Mouse (Mus musculus) heart, postnatal 0 days (tissue): ENCODE data around the gene Lancl1. TPM values are rescaled to one million over a fixed set of nuclear protein-coding genes. Genes with fewer than 3 reads are reported as not detected.

Experiments used
- ATAC-seq: fragments of 200-750 bp; cut with Nextera tagmentation; 2 replicates; pipeline ENCODE4 v1.8.0; 2017; ENCODE audit warnings: low read depth, moderate number of reproducible peaks, moderate library complexity; ENCODE audit not compliant: insufficient read depth
- DNase-seq: peaks from one replicate; pipeline ENCODE4 v3.0.0-alpha.2; 2016; ENCODE audit warnings: low spot score
- H3K27ac ChIP-seq: fragments of 300-500 bp; sonication (generic); 2 replicates; pipeline ENCODE4 v1.5.1; 2014; ENCODE audit warnings: low read depth, mild to moderate bottlenecking
- H3K27me3 ChIP-seq: fragments of 300-500 bp; sonication (generic); 2 replicates; pipeline ENCODE4 v1.6.1; 2014; ENCODE audit warnings: low read length, mixed read lengths; ENCODE audit not compliant: control insufficient read depth, insufficient read depth
- H3K36me3 ChIP-seq: fragments of 300-500 bp; sonication (generic); replicated peaks from 2 replicates; pipeline ENCODE4 v1.6.1; 2014; ENCODE audit warnings: low read length, mixed read lengths; ENCODE audit not compliant: control insufficient read depth, insufficient read depth
- H3K4me1 ChIP-seq: fragments of 300-500 bp; sonication (generic); 2 replicates; pipeline ENCODE4 v1.6.1; 2014; ENCODE audit warnings: antibody characterized with exemption; ENCODE audit not compliant: control insufficient read depth, insufficient read depth
- H3K4me2 ChIP-seq: fragments of 300-500 bp; sonication (generic); 2 replicates; pipeline ENCODE4 v1.6.1; 2014; ENCODE audit warnings: low read depth, mild to moderate bottlenecking, low read length, moderate library complexity
- H3K4me3 ChIP-seq: fragments of 300-500 bp; sonication (generic); 2 replicates; pipeline ENCODE4 v1.5.1; 2014; ENCODE audit warnings: low read depth, low read length
- H3K9ac ChIP-seq: fragments of 300-500 bp; sonication (generic); replicated peaks from 2 replicates; pipeline ENCODE4 v1.6.1; 2014; ENCODE audit warnings: low read depth, low read length, mixed read lengths
- H3K9me3 ChIP-seq: fragments of 300-500 bp; sonication (generic); replicated peaks from 2 replicates; pipeline ENCODE4 v1.6.1; 2016; ENCODE audit warnings: low read length; ENCODE audit not compliant: control insufficient read depth
- CTCF ChIP-seq: IDR thresholded peaks from 2 replicates; pipeline ENCODE4 v1.5.1; 2016; ENCODE audit warnings: antibody characterized with exemption, control low read depth, low read depth
- EP300 ChIP-seq: IDR thresholded peaks from 2 replicates; pipeline ENCODE4 v1.6.1; 2016; ENCODE audit warnings: antibody characterized with exemption, low read depth
- WGBS: fragments of 180-500 bp; shearing (Covaris S2); extraction: QIAGEN DNeasy Blood & Tissue Kit; methylation state at CpG from one replicate; pipeline ENCODE4 v1.1.7; 2014; 5-methylcytosine and 5-hydroxymethylcytosine counted together
- polyA plus RNA-seq: library from polyadenylated mRNA; unstranded; fragments of >200 nt; fragmentation: Nextera tagmentation; extraction: Ambion mirVana; gene quantifications from 2 replicates; pipeline ENCODE4 v1.2.1, GENCODE M21; 2015
- total RNA-seq: library from RNA; depleted of rRNA; stranded (reverse); fragments of >200 nt; gene quantifications from 2 replicates; pipeline ENCODE4 v1.2.3, GENCODE M21; 2014; ENCODE audit warnings: low replicate concordance

Lancl1 gene
- total and polyA plus RNA-seq, 2 experiments from 2014 or later = 33.8 to 50.5 TPM

DNA sequence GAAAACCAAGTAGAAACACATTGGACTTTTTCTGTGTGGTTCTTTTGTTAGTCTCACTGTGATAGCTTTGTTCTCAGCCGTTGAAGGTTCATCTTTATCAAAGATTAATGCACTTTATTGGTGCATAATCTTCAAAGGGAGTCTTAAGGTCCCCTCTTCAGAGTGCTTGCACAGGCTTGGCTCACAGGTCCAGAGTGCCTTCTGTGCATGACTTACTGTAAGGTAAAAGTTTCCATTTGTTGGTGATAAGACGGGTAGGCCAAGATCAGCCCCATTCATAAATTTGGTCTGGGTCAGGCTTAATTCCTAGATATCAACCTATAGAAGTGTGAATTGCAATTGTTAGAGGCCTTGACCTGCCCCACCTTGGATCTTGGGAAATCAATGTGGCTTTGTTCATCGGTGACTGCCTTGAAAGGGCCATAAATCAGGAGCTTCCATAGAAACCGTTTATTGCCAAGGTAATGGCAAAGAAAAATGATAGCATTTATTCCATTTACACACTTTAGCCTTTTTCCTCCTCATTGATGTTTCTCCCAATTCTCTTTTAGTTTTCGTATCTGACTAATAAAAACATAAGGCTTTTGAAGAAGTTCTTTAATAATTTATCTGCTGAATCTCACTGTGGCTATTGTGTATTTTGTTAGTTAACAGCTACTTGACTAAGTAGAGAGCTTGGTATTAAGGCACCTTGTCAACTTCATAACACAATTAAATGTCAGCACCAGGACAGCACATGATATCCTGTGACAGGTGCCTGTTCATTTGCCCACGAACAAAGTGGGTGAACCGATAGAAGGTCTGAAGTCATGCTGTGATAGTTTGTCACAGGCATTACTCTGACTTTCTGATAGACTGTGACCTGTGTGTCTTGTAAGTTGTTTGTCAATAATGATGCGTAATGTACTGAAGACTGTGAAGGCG is 26.9 kb upstream of the Lancl1 start:
- TF ChIP-seq CTCF (no peak), EP300 (no peak)

DNA sequence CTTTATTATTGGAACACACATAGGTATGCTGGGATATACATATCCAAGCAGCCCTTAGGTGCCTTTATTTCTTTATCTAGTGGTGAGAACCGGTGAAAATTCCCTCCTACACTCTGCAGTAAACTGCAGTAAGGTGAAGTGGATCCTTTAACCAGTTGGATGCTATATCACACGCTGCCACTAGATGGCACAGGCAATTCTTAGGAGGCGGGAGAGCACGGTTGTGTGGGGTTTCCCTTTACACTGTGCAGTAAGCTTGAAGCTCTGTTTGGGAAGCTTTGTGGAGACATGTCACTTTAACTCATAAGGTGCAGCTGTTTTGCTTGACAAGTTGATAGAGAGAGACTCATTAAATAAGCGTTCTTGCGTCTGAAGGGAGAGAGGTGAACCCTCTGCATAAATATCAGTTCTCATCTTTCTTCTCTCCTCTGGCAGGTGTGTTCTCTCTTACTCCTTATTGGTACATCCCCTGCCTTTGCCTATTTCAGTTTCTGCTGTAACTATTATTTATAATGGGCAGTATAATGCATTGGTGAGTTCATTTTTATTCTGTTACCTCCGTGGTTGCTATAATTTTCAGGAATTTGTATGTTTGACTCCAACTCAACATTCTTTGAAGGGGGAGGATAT is 22.9 kb upstream of the Lancl1 start:
- no peaks in the 10 kb centered on the region for H3K4me1 ChIP-seq
- H3K27ac ChIP-seq = no peak overlapping the region
- DNase-seq (peak; percentile 60), ATAC-seq (peak; percentile 53; the same call in 1 of the 2 replicates)
- H3K4me2 ChIP-seq = no peak overlapping the region
- TF ChIP-seq EP300 = no peak
- peak; percentile 81 for TF ChIP-seq CTCF
- no peaks in the 10 kb centered on the region for H3K36me3 ChIP-seq
- H3K4me3 ChIP-seq = no peak overlapping the region
- WGBS = 8% methylated on average over 7 of the region's 7 CpGs
- no peaks in the 10 kb centered on the region for H3K9me3 ChIP-seq
- H3K27me3 ChIP-seq = no peaks in the 10 kb centered on the region
- H3K9ac ChIP-seq = no peak overlapping the region

More for the DNA sequence above, 26.9 kb upstream of the Lancl1 start:
- H3K9ac ChIP-seq = no peak overlapping the region
- H3K4me2 ChIP-seq = no peak overlapping the region
- ATAC-seq (no peak), DNase-seq (no peak)
- H3K4me1 ChIP-seq = no peaks in the 10 kb centered on the region
- H3K36me3 ChIP-seq = no peaks in the 10 kb centered on the region
- 72% methylated on average over 9 of the region's 9 CpGs for WGBS
- H3K27me3 ChIP-seq = no peaks in the 10 kb centered on the region
- H3K4me3 ChIP-seq = no peak overlapping the region
- no peak overlapping the region for H3K27ac ChIP-seq
- H3K9me3 ChIP-seq = no peaks in the 10 kb centered on the region

DNA sequence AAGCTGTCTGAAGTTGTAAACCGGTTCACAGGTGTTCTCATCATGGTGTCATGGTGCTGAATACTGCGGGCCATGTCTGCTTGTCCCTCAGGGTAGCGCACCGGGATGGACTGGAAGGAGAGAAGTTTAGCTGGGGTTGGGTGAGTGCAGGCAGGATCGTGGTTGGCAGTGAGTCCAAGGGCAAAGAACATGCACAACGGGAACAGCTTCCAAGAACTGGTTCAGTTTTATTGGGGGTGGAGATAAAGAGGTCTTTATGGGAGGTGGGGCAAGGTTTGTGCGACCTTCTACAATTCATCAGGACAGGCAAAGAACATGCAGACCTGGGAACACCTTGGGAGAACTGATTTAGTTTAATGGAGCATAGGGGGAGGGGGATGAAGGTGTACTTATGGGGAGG is 17.1 kb upstream of the Lancl1 start:
- ATAC-seq = no peak
- Histone ChIP-seq H3K4me2 (no peak overlapping the region), H3K36me3 (no peaks in the 10 kb centered on the region), H3K4me3 (no peak overlapping the region), H3K27me3 (no peaks in the 10 kb centered on the region), H3K27ac (no peak overlapping the region), H3K9me3 (no peaks in the 10 kb centered on the region), H3K9ac (no peak overlapping the region), H3K4me1 (no peaks in the 10 kb centered on the region)
- 78% methylated on average over 7 of the region's 7 CpGs for WGBS
- DNase-seq = no peak
- no peak for TF ChIP-seq EP300
- TF ChIP-seq CTCF = no peak

DNA sequence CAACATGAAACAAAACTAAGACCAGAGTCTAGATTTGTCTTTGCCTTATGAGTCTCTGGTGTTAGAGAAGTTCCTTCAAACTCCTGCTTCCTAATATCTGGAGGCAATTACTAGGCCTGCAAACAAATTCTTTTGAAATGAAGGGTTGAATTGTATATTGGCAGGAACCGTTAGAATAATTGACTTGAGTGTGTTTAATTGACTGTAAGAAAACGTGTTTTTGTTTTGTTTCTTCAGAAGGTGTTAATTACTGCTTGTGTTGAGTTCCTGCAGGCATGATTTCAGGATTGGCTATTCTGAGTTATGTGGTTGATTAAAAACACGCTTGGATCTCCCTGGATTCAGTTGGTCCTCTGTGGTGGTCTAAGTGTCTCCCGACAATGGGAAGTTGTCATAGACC is 14.0 kb upstream of the Lancl1 start:
- no peak overlapping the region for H3K27ac ChIP-seq
- no peak overlapping the region for H3K9ac ChIP-seq
- TF ChIP-seq EP300 = no peak
- TF ChIP-seq CTCF = no peak
- no peaks in the 10 kb centered on the region for H3K4me1 ChIP-seq
- ATAC-seq = no peak
- no peaks in the 10 kb centered on the region for H3K9me3 ChIP-seq
- H3K36me3 ChIP-seq = no peaks in the 10 kb centered on the region
- 57% methylated on average over 4 of the region's 4 CpGs for WGBS
- no peak overlapping the region for H3K4me2 ChIP-seq
- no peak overlapping the region for H3K4me3 ChIP-seq
- DNase-seq = no peak
- H3K27me3 ChIP-seq = no peaks in the 10 kb centered on the region

DNA sequence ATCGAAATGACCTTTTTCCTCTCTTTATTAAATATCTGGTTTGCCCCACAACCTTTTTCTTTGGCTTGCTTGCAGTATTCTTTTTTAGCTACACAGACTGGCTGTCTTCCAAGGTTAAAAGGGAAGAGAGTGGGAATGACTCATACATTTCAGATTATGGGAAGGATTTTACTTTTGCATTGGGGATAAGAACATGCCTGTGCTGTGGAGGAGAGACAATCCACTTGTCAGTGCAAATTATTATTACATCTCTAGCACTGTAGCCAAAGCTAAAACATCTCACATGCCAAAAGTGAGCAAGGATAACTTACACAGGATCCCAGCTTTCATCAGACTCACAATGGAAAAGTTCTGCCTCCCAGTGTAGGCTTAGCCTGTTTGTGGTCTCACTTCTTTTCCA is 10.9 kb upstream of the Lancl1 start:
- H3K27me3 ChIP-seq = no peaks in the 10 kb centered on the region
- no peaks in the 10 kb centered on the region for H3K9me3 ChIP-seq
- H3K4me1 ChIP-seq = no peaks in the 10 kb centered on the region
- no peak overlapping the region for H3K4me2 ChIP-seq
- WGBS = 29% methylated on average over 1 of the region's 1 CpGs
- no peak for ATAC-seq
- H3K27ac ChIP-seq = no peak overlapping the region
- H3K9ac ChIP-seq = no peak overlapping the region
- H3K4me3 ChIP-seq = no peak overlapping the region
- no peaks in the 10 kb centered on the region for H3K36me3 ChIP-seq
- no peak for TF ChIP-seq EP300
- DNase-seq = peak; percentile 45
